12 mouse cellular contexts compared by ENCODE assay signal in genomic region chr4:128652584-128653298, GRCm38 (mm10). TPM values are rescaled to one million over a fixed set of nuclear protein-coding genes. Genes with fewer than 3 reads are reported as not detected.
DNase-seq lines count a peak whose midpoint lies in the region; ATAC-seq lines count a peak whose summit lies in the region.
"Had no signal": no experiment of that assay in that cellular context is flagged by ENCODE, and none has a peak within 500 bp of the region (broad histone marks: within the 10 kb centered on the region; RNA-seq: fewer than 3 reads in every experiment).

No protein-coding gene starts in this region.

- H3K36me3 ChIP-seq in kidney, embryonic 14.5 days (ENCODE audit: control insufficient read depth, insufficient read depth, low read length) = no peaks in the 10 kb centered on the region

- WGBS in kidney, embryonic 14.5 days = 9% methylated on average over 5 of the region's 5 CpGs

- no peak overlapping the region for H3K4me2 ChIP-seq in kidney, embryonic 14.5 days (replicated peaks; ENCODE audit: low read depth, low read length)

- DNase-seq in kidney, adult 18-20 months = no peak
- peak; percentile 92 for DNase-seq in MN1 (ENCODE audit: low spot score)
- DNase-seq in embryo, embryonic 10.5 days (ENCODE audit: low spot score) = peak; percentile 44
- DNase-seq in lung, postnatal 14 days = peak; percentile 20
- DNase-seq in gastrocnemius, adult 8-10 months (ENCODE audit: low spot score in 2 of 2) = no peak
- DNase-seq in retina, embryonic 14.5 days (ENCODE audit: low spot score) = no peak
- no peak for DNase-seq in right cerebral cortex, postnatal 25 days
- DNase-seq: cerebellum, adult 8-10 months; right cerebral cortex, postnatal 14 days had no signal

- H3K27me3 ChIP-seq in kidney, embryonic 14.5 days (ENCODE audit: control insufficient read depth, insufficient read depth, low read length) = no peaks in the 10 kb centered on the region
- H3K27me3 ChIP-seq: Patski had no signal

- peaks cover 41% of the 10 kb centered on the region for H3K4me1 ChIP-seq in kidney, embryonic 14.5 days (ENCODE audit: control insufficient read depth, insufficient read depth, low read length)

- no peak overlapping the region for H3K9ac ChIP-seq in kidney, embryonic 14.5 days (ENCODE audit: low read depth, low read length)

- no peak overlapping the region for H3K4me3 ChIP-seq in kidney, embryonic 14.5 days (ENCODE audit: low read length)

- no peaks in the 10 kb centered on the region for H3K9me3 ChIP-seq in kidney, embryonic 14.5 days (ENCODE audit: control insufficient read depth, low read length)

- ATAC-seq in kidney, embryonic 14.5 days (ENCODE audit: low FRiP score, low TSS enrichment) = peak; percentile 14; the same call in 1 of the 2 replicates
- ATAC-seq: forebrain, embryonic 16.5 days; Patski had no signal

- H3K27ac ChIP-seq in kidney, embryonic 14.5 days (ENCODE audit: low read depth, low read length) = peak overlapping the region; percentile 78; the same call in 1 of the 2 replicates

RNA-seq across cellular contexts. Expression of gene Phc2, which starts 1.8 kb away (rescaled TPM):
- 46.6 and 50.2 TPM in 2 replicates for polyA plus RNA-seq in kidney, embryonic 14.5 days (2014; fragmentation: Nextera tagmentation; extraction: Ambion mirVana)
- 10 to 100 TPM; 12.3 to 18.1 (median 14.6) TPM for total RNA-seq in gastrocnemius, adult 8-10 months (2022)

RNA-seq across cellular contexts. Expression of gene Tlr12, which starts 34.3 kb away (rescaled TPM):
- polyA plus RNA-seq in kidney, embryonic 14.5 days (2014; fragmentation: Nextera tagmentation; extraction: Ambion mirVana) = 0.91 and 1.1 TPM in 2 replicates
- total RNA-seq in gastrocnemius, adult 8-10 months (2022) = not detected
- polyA plus RNA-seq: Patski had no signal

RNA-seq across cellular contexts. Expression of gene Zscan20, which starts 42.8 kb away (rescaled TPM):
- polyA plus RNA-seq in kidney, embryonic 14.5 days (2014; fragmentation: Nextera tagmentation; extraction: Ambion mirVana) = 3.2 and 4.4 TPM in 2 replicates
- 1 to 10 TPM; 2.3 to 4.7 (median 3.2) TPM for total RNA-seq in gastrocnemius, adult 8-10 months (2022)

Comparison
In these comparisons a context has a peak if more than half of its experiments do, and no peak if none do; other contexts are left out.
1. DNase-seq: peak in MN1 (single experiment), embryo, embryonic 10.5 days (single experiment) and lung, postnatal 14 days (single experiment); none in kidney, adult 18-20 months (single experiment), gastrocnemius, adult 8-10 months (0 of 2), retina, embryonic 14.5 days (single experiment) and right cerebral cortex, postnatal 25 days (single experiment).